Mouse (Mus musculus) kidney, adult 2 months (tissue): ENCODE data around the gene Plcg1. TPM values are rescaled to one million over a fixed set of nuclear protein-coding genes. Genes with fewer than 3 reads are reported as not detected.

Source experiments
- DNase-seq: peaks from one replicate; pipeline ENCODE4 v3.0.0; 2021
- H3K27ac ChIP-seq: fragments of 200-500 bp; 2 replicates; pipeline ENCODE4 v1.5.1; 2012; ENCODE audit warnings: low read depth, low read length, control low read depth, inconsistent platforms; ENCODE audit not compliant: insufficient read depth
- H3K27me3 ChIP-seq: fragments of 200-500 bp; replicated peaks from 2 replicates; pipeline ENCODE4 v1.6.1; 2012; ENCODE audit warnings: mild to moderate bottlenecking, moderate library complexity, low read length, inconsistent platforms; ENCODE audit not compliant: control insufficient read depth, insufficient read depth
- H3K36me3 ChIP-seq: fragments of 200-500 bp; 2 replicates; pipeline ENCODE4 v1.6.1; 2012; ENCODE audit warnings: mild to moderate bottlenecking, moderate library complexity, low read length, inconsistent platforms; ENCODE audit not compliant: control insufficient read depth, insufficient read depth
- H3K4me1 ChIP-seq: fragments of 200-500 bp; 2 replicates; pipeline ENCODE4 v1.6.1; 2011; ENCODE audit warnings: low read length; ENCODE audit not compliant: control insufficient read depth, insufficient read depth
- H3K4me3 ChIP-seq: fragments of 200-500 bp; 2 replicates; pipeline ENCODE4 v1.5.1; 2011; ENCODE audit warnings: mild to moderate bottlenecking, low read depth, low read length, control low read depth; ENCODE audit not compliant: insufficient read depth
- CTCF ChIP-seq: fragments of 200-500 bp; conservative IDR thresholded peaks from 2 replicates; pipeline ENCODE4 v1.5.1; 2011; ENCODE audit warnings: low read depth, mild to moderate bottlenecking, control low read depth, low read length, moderate library complexity, mixed read lengths; ENCODE audit not compliant: insufficient read depth, insufficient read length
- POLR2A ChIP-seq: fragments of 200-500 bp; IDR thresholded peaks from one replicate; pipeline ENCODE4 v1.6.1; 2011; ENCODE audit warnings: low read depth, low read length, control low read depth
- WGBS: fragments of 180-500 bp; shearing (Covaris S2); methylation state at CpG from one replicate; pipeline ENCODE4 v1.1.7; 2018; 5-methylcytosine and 5-hydroxymethylcytosine counted together
- polyA plus RNA-seq: library from polyadenylated mRNA; depleted of rRNA; stranded (reverse); fragments of >200 nt; gene quantifications from 2 replicates; pipeline ENCODE4 v1.2.3, GENCODE M21; 2012

The Plcg1 gene
- polyA plus RNA-seq, 1 experiment: 33.1 TPM

DNA sequence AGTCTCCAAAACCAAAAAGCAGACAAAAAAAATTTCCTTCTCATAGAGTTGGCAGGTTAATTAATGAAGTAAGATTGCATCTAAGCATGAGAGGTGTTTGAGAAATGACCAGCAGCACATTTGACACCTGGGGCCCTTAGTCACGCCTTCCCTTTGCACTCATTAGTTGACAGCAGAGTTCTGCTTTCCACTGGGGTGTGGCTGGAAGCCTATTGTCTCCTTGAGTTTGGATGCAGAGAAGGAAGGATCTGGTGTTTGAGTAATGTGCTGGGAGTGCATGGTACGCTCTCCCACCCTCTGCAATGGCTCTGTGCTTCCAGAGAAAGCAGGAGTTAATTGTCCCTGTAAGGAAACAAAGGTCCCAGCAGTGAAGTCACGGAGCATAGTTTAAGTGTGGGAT lies 5.4 kb downstream of the Plcg1 start:
- H3K27ac ChIP-seq: no peak overlapping the region
- H3K4me1 ChIP-seq: peaks cover 28% of the 10 kb centered on the region
- TF ChIP-seq CTCF (no peak), POLR2A (no peak)
- DNase-seq: no peak
- no peaks in the 10 kb centered on the region for H3K36me3 ChIP-seq
- no peak overlapping the region for H3K4me3 ChIP-seq
- H3K27me3 ChIP-seq: no peaks in the 10 kb centered on the region
- WGBS: 77% methylated on average over 3 of the region's 3 CpGs

DNA sequence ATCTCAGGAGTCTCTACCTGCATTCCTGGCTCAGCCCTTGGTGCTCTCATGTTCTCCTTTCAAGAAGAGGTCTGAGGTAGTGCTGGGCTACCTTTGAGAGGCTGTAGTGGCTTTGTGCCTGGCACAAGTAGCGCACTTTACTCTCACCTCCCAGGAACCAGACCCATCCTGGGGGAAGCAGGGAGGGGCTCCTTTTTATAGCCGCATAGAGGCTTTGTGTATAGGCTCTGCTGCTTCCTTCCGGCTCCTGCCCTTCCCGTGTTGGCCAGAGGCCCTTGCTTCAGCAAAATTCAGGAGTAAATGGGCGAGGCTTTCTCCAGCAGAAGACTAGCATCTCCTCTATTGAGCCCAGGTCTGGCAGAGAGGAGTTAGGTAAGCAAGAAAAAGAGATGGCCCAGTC lies 7.3 kb downstream of the Plcg1 start:
- Histone ChIP-seq H3K36me3 (no peaks in the 10 kb centered on the region), H3K27me3 (no peaks in the 10 kb centered on the region), H3K27ac (no peak overlapping the region; the same call in 1 of the 2 replicates), H3K4me1 (peaks cover 29% of the 10 kb centered on the region), H3K4me3 (no peak overlapping the region)
- WGBS: 46% methylated on average over 5 of the region's 5 CpGs
- peak; percentile 53 for DNase-seq
- TF ChIP-seq POLR2A (no peak), CTCF (no peak)

DNA sequence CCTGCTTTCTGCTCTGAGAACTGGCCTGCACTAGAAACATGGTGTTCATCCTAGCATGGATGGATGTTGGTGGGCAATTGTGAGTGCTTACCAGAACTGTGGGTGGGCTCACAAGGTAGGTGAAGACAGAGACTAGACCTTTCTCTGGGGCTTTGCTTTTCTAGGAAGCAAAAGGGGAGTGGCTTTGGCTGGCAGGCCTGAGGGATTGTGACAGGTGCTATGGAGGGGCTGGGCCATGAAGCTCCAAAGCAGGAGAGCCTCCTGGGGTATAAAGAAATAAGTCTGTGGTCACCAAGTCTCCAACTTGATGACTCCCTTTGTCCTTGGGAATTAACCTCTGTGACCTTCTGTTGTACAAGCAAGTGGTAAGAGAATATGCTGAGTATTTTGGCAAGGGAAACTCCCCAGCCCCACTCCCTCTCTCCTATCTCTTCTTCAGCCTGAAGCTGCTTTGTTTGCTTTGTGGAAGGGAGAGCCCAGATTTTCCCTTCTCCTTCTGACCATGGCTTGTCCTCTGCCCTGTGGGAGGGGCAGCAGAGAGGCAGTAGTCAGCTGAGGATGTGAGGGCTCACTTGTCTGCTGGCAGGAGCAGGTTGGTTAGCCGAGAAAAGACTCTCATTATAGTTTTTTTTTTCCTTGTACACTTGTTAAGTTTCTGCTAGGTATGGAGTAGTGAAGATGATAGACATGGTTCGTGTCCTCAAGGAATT lies 8.7 kb downstream of the Plcg1 start:
- Histone ChIP-seq H3K27ac (0 out of 2 replicates have a peak overlapping the region, but pooled peaks have one; percentile 10), H3K4me3 (no peak overlapping the region), H3K27me3 (no peaks in the 10 kb centered on the region), H3K36me3 (no peaks in the 10 kb centered on the region), H3K4me1 (peaks cover 33% of the 10 kb centered on the region)
- WGBS: 33% methylated on average over 2 of the region's 2 CpGs
- peak; percentile 64 for DNase-seq
- TF ChIP-seq CTCF: no peak
- no peak for TF ChIP-seq POLR2A

DNA sequence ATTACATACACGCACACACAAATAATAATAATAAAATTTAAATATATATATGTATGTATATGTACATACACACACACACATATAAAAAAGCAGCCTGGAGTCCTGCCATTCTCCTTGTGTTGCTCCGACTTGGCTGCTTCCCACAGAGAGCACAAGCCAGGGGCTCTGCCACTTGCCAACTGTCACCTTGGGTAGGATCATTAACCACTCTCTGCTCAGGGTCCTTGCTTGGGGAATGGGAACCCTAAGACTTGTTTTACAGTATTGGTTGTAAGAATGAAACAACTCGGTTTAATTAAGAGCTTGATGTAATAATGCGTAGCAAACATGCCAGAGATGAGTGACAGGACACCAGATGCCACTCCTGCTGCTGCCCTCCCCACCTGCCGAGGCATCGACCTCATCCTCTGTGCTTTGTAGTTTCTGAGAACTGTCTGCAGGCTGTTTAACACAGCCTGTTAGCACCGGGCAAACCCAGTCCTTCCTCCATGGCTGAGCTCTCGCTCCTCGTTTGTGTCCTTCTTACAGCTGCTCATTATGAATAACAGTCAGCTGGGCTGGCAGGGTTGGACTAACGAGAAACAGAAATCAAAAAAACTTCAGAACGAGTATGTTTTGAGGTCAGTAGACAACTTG lies 9.5 kb downstream of the Plcg1 start:
- peaks cover 36% of the 10 kb centered on the region for H3K4me1 ChIP-seq
- no peak for DNase-seq
- WGBS: 42% methylated on average over 11 of the region's 11 CpGs
- no peaks in the 10 kb centered on the region for H3K36me3 ChIP-seq
- TF ChIP-seq CTCF: no peak
- no peak for TF ChIP-seq POLR2A
- no peak overlapping the region for H3K27ac ChIP-seq
- no peaks in the 10 kb centered on the region for H3K27me3 ChIP-seq
- no peak overlapping the region for H3K4me3 ChIP-seq

DNA sequence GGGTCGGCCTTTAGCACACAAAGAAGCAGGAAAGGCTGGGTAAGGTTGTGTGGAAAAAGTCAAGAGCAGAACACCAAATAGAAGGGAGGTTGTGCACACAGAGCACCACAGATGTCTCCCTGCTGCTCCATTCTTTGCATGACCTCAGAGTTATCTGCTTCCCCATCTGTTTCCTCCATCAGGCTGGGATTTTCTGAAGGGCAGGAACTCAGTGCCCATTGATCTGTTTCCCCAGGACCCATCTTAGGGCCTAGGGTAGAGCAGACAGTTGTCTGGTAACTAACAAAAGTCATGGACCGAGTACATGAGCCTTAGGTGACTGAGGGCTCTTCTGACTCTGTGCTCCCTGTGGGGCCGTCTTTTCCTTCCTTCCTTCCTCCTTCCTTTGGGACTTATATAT lies 10.5 kb downstream of the Plcg1 start:
- Histone ChIP-seq H3K27me3 (no peaks in the 10 kb centered on the region), H3K36me3 (no peaks in the 10 kb centered on the region), H3K4me3 (no peak overlapping the region), H3K4me1 (peaks cover 31% of the 10 kb centered on the region), H3K27ac (peak overlapping the region; percentile 47)
- 49% methylated on average over 3 of the region's 3 CpGs for WGBS
- TF ChIP-seq CTCF (no peak), POLR2A (no peak)
- peak; percentile 61 for DNase-seq

DNA sequence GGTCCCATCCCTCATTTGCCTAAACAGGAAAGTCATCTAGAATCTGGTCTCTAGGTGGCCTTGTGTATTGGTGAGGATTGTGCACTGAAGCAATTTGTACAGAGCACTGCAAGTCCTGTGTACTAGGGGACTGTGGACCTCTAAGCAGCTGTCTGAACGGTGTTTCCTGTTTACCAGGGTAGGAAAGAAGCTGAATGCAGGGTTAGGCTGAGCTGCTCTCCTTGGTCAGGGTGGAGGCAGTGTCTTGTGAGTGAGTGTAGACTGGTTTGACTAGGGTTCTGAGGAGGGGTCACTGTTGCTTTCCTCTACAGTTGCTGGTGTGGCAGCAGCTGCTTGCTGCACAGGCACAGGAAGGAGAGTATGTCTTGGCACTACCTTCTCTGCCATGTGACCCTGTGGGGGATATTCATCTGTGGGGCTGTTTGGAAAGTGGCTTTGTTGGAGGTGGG lies 11.1 kb downstream of the Plcg1 start:
- no peaks in the 10 kb centered on the region for H3K27me3 ChIP-seq
- DNase-seq: no peak
- 36% methylated on average over 1 of the region's 1 CpGs for WGBS
- peak overlapping the region; percentile 47 for H3K27ac ChIP-seq
- H3K36me3 ChIP-seq: no peaks in the 10 kb centered on the region
- H3K4me3 ChIP-seq: no peak overlapping the region
- TF ChIP-seq CTCF: no peak
- TF ChIP-seq POLR2A: no peak
- peaks cover 31% of the 10 kb centered on the region for H3K4me1 ChIP-seq

DNA sequence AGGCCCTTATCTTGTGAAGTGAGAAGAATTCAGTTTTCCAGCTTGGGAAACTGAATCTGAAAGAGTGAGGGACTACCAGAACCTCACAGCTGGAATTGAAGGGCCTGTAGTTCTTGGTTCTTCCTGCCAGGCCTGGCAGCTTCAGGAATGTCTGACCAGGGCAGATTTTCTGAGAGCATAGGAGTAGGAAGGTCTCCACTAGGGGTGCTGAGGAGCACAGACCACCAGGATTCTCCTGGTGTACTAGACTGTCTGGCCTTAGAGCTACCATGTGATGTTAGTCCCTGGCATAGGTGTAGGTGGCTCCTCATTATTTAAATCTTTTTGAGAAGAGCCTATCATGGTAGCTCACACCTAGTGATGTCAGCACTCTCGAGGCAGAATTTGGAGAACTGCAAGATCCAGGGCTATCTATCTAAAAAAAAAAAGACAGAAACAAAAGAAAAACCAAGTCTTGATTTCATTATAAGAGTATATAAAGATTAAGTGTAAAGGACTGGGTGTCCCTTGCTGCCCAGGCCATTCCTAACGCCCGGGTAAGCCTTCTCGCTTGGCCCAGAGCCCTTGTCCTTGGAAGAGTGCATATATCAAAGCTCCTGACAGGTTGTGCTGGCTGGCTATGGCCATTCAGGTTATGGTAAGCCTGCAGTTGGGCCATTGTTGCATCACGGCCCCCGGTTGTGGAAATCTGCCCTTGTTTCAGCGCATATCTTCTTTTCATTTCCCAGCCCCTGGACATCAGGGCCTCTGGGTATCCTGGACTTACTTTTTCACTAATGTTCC lies 13.1 kb downstream of the Plcg1 start:
- Histone ChIP-seq H3K4me3 (no peak overlapping the region), H3K27me3 (no peaks in the 10 kb centered on the region), H3K27ac (peak overlapping the region; percentile 7), H3K4me1 (peaks cover 28% of the 10 kb centered on the region), H3K36me3 (no peaks in the 10 kb centered on the region)
- TF ChIP-seq POLR2A (no peak), CTCF (peak; percentile 63)
- 46% methylated on average over 7 of the region's 7 CpGs for WGBS
- peak; percentile 79 for DNase-seq
